Mouse (Mus musculus) liver, adult (tissue): ENCODE measurements around the gene Gpr61.

Experiments used
- GATA4 ChIP-seq: IDR thresholded peaks from 2 replicates; pipeline ENCODE4 v1.6.1; 2014; ENCODE audit warnings: mild to moderate bottlenecking, low read length; ENCODE audit not compliant: insufficient replicate concordance

Gene Gpr61

DNA sequence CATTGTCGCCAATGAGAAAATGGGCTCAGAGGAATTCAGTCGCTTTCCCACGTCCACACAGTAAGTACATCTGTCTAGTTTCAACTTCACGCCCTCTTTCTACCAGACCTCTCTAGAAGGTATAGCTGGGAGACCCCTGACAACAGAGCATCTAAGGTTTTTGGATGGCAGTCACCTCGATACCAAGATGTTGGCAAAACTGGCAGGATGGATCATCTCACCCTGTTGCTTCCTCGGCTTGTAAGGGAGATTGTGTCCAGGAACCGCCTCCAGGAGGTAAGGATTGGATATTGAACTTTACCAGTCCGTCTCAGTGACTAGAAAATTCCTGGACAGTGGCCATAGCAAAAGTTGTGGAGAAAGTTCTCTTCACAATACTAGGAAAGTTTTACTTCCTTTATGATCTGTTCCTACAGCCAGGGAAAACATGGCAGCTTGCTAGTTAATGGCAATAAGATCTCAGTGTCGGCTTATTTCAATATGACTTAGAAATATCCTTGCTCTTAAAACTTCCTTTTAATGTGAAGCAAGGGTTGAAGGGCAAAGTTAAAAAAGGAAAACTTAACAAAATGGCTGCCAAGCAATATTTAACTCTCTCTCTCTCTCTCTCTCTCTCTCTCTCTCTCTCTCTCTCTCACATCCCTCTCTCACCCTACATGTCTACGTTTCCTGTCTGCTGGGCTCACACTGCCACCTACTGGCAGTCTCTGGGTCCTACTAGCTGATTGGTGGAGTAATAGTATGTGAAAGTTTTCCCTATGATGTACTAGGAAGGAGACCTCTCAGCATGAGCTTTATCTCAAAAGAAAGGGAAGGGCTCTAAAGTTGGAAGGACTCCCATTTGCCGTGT is 7.1 kb downstream of the Gpr61 start:
- no peak; the same call in 1 of the 2 replicates for TF ChIP-seq GATA4

- TF ChIP-seq GATA4: no peak
These were observed 8.0 kb downstream of the Gpr61 start for GRCm38 (mm10) chr3:108146671-108147070.

- TF ChIP-seq GATA4: no peak
These were observed 8.9 kb downstream of the Gpr61 start, which contains the start of gene Gnai3 for GRCm38 (mm10) chr3:108145534-108146445. Gene Gnai3 (minus strand): TSS chr3:108146146.

- TF ChIP-seq GATA4: no peak
These were observed 13.9 kb downstream of the Gpr61 start for GRCm38 (mm10) chr3:108140786-108141185.

- no peak for TF ChIP-seq GATA4
These were observed 15.6 kb downstream of the Gpr61 start for GRCm38 (mm10) chr3:108139113-108139512.

GRCm38 (mm10) chr3:108134701-108135100 is 20.0 kb downstream of the Gpr61 start:
- TF ChIP-seq GATA4: no peak

- TF ChIP-seq GATA4: no peak
These were observed 22.2 kb downstream of the Gpr61 start for GRCm38 (mm10) chr3:108132484-108132883.

DNA sequence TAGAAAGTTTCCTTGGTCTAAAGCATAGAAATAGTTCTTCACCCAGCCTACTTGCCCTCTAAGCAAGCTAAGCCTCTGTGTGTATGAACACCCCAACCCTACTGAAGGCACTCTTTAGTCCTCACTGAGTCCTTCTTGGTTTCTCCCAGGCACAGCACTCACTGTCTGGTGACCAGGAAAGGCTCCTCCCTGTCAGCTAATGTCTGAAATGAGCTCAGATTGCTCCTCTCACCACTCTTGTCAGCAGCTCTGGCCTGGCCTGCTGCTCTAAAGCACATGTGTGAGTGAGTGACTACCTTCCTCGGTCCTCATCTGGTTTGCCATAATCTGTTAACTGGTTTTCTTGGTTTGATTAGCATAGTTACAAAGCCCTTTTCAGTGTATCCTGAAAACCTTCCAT is 22.9 kb downstream of the Gpr61 start:
- TF ChIP-seq GATA4: no peak

DNA sequence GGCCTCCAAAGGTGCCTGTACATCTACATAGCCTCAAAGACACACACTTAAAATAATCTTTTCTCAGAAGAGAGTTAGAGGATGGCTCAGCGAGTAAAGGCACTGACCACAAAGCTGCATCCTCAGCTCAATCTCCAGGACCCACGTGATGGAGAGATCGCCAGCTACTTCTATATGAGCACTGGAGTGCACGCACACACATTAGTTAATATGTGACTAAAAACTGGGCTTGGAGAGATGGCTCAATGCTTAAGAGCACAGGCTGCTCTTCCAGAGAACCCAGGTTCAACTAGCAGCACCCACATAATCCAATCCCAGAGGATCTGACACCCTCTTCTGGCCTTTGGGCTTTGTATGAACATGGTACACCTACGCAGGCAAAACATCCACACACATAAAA is 23.5 kb downstream of the Gpr61 start:
- TF ChIP-seq GATA4: no peak

DNA sequence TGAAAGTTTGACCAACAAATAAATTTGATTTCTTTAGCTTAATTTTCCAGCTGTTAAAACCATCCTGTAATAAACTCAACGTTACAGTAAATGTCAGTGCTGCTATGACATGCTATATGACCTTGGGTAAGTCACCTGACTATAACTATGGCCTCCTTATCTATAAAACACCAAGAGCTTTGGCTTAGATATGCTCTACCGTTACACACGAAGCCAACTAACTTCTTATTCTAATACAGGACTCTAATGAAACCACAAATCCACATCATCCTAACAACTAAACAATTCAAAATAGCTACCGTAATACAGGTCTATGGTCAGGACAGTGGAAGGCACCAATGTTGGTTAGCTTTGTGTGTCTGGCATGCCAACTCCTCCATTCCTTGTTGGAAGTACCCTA is 24.9 kb downstream of the Gpr61 start:
- no peak for TF ChIP-seq GATA4

DNA sequence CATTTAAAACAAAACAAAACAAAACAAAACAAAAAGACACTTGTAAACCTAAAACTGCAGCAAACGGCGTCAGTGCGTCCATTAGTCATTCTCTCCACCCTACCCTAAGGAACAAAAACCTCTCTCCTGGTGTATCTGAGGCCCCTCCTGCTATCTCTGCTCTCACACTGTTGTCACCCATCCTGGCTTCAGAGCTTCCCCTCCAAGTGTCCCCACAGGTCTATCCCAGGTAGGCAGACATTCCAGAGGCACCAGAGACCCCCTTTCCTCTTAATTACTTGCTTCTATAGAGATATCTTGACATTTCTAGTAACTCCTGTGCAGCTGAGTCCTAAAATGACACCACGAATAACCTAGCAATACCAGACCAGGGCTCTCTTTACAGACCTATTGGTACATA is 25.3 kb downstream of the Gpr61 start:
- TF ChIP-seq GATA4: no peak

GRCm38 (mm10) chr3:108128520-108128919 is 26.2 kb downstream of the Gpr61 start:
- no peak for TF ChIP-seq GATA4

GRCm38 (mm10) chr3:108126327-108126726 is 28.4 kb downstream of the Gpr61 start:
- TF ChIP-seq GATA4: no peak

GRCm38 (mm10) chr3:108124131-108124530 is 30.6 kb downstream of the Gpr61 start:
- TF ChIP-seq GATA4: no peak

- no peak for TF ChIP-seq GATA4
These were observed 31.4 kb downstream of the Gpr61 start for GRCm38 (mm10) chr3:108123242-108123641.

GRCm38 (mm10) chr3:108121101-108121500 is 33.6 kb downstream of the Gpr61 start:
- no peak for TF ChIP-seq GATA4

GRCm38 (mm10) chr3:108117465-108117864 is 37.2 kb downstream of the Gpr61 start:
- no peak for TF ChIP-seq GATA4
